Mouse (Mus musculus) CD4-positive naive resting alpha-beta T cell, adult 57 days (primary cell): ENCODE measurements around the gene Cnpy1. TPM values are rescaled to one million over a fixed set of nuclear protein-coding genes. Genes with fewer than 3 reads are reported as not detected.

Experiments used
- total RNA-seq: library from RNA; stranded (reverse); gene quantifications from one replicate; pipeline ENCODE4 v1.2.4, GENCODE M21; 2023

Cnpy1 gene
- total RNA-seq = not detected

DNA sequence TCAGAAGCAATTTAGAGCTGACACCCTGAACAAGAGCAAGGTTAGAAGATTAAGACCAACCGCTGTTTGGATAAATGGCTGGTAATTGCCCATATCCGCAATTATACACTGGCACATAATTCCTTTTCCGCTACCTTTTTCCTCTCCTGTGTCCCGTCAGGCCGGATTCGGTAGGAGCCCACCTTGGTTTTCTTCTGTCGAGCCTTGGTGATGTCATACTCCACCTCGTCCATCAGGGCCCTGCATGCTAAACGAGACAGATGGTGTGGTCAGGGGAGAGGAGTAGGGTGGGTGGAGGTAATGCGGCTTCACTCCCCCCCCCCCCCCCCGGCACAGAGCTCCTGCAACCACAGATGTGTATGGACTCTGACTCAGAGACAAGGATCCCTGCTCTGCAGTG lies at the start of gene Cnpy1:
Cnpy1 (minus strand) TSS at position 233 of the 400 bp plus-strand sequence.

GRCm38 (mm10) chr5:28165358-28166255 lies 80.0 kb downstream of the Cnpy1 start, which contains the start of gene En2:
Gene En2, plus strand, starts transcription at chr5:28165694.

Other genes starting within 250 kb of the Cnpy1 start
- gene Insig1, start 174.4 kb downstream of the Cnpy1 start, total RNA-seq = 124 TPM
- gene En2, start 80.1 kb downstream of the Cnpy1 start, total RNA-seq = not detected
- gene Rbm33, start 71.3 kb upstream of the Cnpy1 start, total RNA-seq = 167 TPM
- gene Shh, start 221.4 kb upstream of the Cnpy1 start, total RNA-seq = not detected